ENCODE assay signal across 8 mouse cellular contexts in the genomic region with DNA sequence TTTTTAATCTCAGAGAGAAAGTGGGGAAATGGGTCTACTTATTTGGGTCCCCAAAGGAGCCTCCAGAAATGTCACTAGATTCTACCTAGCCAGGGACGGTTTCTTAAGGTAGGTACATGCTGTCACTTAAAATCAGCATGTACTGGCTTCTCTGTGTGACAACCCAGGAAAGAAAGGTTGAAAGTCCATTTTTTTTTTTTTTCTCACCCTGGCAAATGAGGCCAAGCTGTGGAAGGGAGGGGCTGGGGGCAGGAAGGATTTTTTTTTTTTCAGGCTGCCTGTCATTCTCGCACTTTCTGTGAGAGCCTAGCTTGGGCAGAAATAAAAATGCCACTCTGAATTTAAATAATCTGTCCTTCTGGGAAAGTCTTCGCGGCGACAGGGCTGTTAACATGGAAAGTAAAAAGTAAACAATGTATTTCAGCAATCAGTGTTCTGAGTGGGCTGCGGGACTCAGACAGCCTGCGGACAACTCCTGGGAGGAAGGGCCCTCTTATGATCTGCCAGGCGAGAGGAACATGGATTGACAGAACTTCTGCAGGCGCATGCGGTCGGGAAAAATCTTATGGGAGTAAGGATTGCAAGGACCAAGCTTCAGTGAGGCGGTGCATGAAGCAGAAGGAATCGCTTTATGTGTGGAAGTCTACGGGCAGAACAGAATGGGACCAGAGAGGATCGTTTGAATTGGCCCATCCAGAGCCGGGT.
DNase-seq lines count a peak whose midpoint lies in the region; ATAC-seq and TF ChIP-seq lines count a peak whose summit lies in the region.

No protein-coding gene starts in this region.

- intact Hi-C loops in gastrocnemius, adult 2 months (cut with DNase I) = loop anchor here (1.0 to 5.0 kb wide), 2 partner anchors 305 to 815 kb away; no protein-coding TSS in a partner anchor
- intact Hi-C loops in gastrocnemius, postnatal 36 days (cut with DNase I) = loop anchor here (5.0 kb wide), 3 partner anchors 155 to 810 kb away; no protein-coding TSS in a partner anchor
- intact Hi-C loops in left cerebral cortex, postnatal 25 days (cut with DNase I) = loop anchor here (2.0 to 10.0 kb wide), 7 partner anchors 125 to 1607 kb away; a partner anchor contains a TSS

- H3K4me3 ChIP-seq in gastrocnemius, adult 2 months = peak overlapping the region; percentile 70
- peak overlapping the region; percentile 19; the same call in 1 of the 2 replicates for H3K4me3 ChIP-seq in brown adipose tissue, adult 24 weeks (ENCODE audit: insufficient read depth, low read depth, low read length)
- H3K4me3 ChIP-seq in hindbrain, embryonic 13.5 days = peak overlapping the region; percentile 31
- H3K4me3 ChIP-seq in liver, postnatal 0 days (ENCODE audit: low read depth, low read length) = peak overlapping the region; percentile 35

- H3K27ac ChIP-seq in gastrocnemius, adult 2 months = peak overlapping the region; percentile 44; the same call in 1 of the 2 replicates
- no peak overlapping the region for H3K27ac ChIP-seq in brown adipose tissue, adult 24 weeks (replicated peaks; ENCODE audit: low read depth, low read length)
- H3K27ac ChIP-seq in hindbrain, embryonic 13.5 days = no peak overlapping the region
- no peak overlapping the region for H3K27ac ChIP-seq in liver, postnatal 0 days (ENCODE audit: low read depth)

- TF ChIP-seq EP300 in liver, postnatal 0 days (IDR thresholded peaks at IDR 0.05; ENCODE audit: low read depth) = no peak

- ATAC-seq in hindbrain, embryonic 13.5 days (ENCODE audit: low FRiP score) = peak; percentile 15
- ATAC-seq in liver, postnatal 0 days = 0 out of 2 replicates have a peak, but pooled peaks have one; percentile 29

- H3K36me3 ChIP-seq in hindbrain, embryonic 13.5 days = no peaks in the 10 kb centered on the region
- no peaks in the 10 kb centered on the region for H3K36me3 ChIP-seq in liver, postnatal 0 days (replicated peaks; ENCODE audit: insufficient read depth, low read length)

- H3K4me1 ChIP-seq in brown adipose tissue, adult 24 weeks (ENCODE audit: control insufficient read depth, insufficient read depth, insufficient read length, low read length) = no peaks in the 10 kb centered on the region
- H3K4me1 ChIP-seq in hindbrain, embryonic 13.5 days (replicated peaks) = peaks cover 41% of the 10 kb centered on the region
- H3K4me1 ChIP-seq in liver, postnatal 0 days (ENCODE audit: insufficient read depth) = no peaks in the 10 kb centered on the region

- 14% methylated on average over 16 of the region's 16 CpGs for WGBS in hindbrain, embryonic 13.5 days
- 17% methylated on average over 16 of the region's 16 CpGs for WGBS in liver, postnatal 0 days (ENCODE audit: insufficient replicate concordance)

- H3K4me2 ChIP-seq in hindbrain, embryonic 13.5 days = peak overlapping the region; percentile 62
- peak overlapping the region; percentile 72 for H3K4me2 ChIP-seq in liver, postnatal 0 days (ENCODE audit: low read depth, low read length)

- H3K9ac ChIP-seq in hindbrain, embryonic 13.5 days = peak overlapping the region; percentile 67; the same call in 1 of the 2 replicates
- peak overlapping the region; percentile 54 for H3K9ac ChIP-seq in liver, postnatal 0 days (replicated peaks)

- peak; percentile 30 for DNase-seq in gastrocnemius, adult 2 months
- no peak for DNase-seq in gastrocnemius, postnatal 36 days
- DNase-seq in liver, postnatal 0 days = no peak
- DNase-seq in left cerebral cortex, postnatal 25 days (ENCODE audit: low spot score in 2 of 2) = no peak
- DNase-seq in ovary, postnatal 10 days (ENCODE audit: low spot score) = no peak
- no peak for DNase-seq in urinary bladder, adult 2 months (ENCODE audit: low spot score)

- peaks cover 37% of the 10 kb centered on the region for H3K27me3 ChIP-seq in hindbrain, embryonic 13.5 days
- H3K27me3 ChIP-seq in liver, postnatal 0 days (ENCODE audit: insufficient read depth, low read length) = no peaks in the 10 kb centered on the region

- TF ChIP-seq CTCF in gastrocnemius, adult 2 months (IDR thresholded peaks at IDR 0.05) = no peak
- no peak for TF ChIP-seq CTCF in liver, postnatal 0 days (IDR thresholded peaks at IDR 0.05; ENCODE audit: low read depth)

- no peaks in the 10 kb centered on the region for H3K9me3 ChIP-seq in hindbrain, embryonic 13.5 days
- H3K9me3 ChIP-seq in liver, postnatal 0 days (ENCODE audit: low read length) = no peaks in the 10 kb centered on the region

Comparison
In these comparisons a context has a peak if more than half of its experiments do, and no peak if none do; other contexts are left out.
1. H3K4me3 ChIP-seq: peak in every context shown above with its lines; median percentile 70 in gastrocnemius, adult 2 months; 35 in liver, postnatal 0 days; 31 in hindbrain, embryonic 13.5 days; 19 in brown adipose tissue, adult 24 weeks.